Mouse (Mus musculus) limb, embryonic 10.5 days (tissue): ENCODE measurements at regions not wholly inside any gene's neighbourhood (a gene's known extent, or its start where the extent isn't known, plus 50 kb on each side); places are given as distances from the start of the nearest gene placed in this dataset.
A peak's percentile ranks its signal among the peaks of the same experiment; 100 is the strongest.

Experiments used
- DNase-seq: peaks from one replicate; pipeline ENCODE4 v3.0.0-alpha.2; 2017; ENCODE audit warnings: low spot score
- H3K27ac ChIP-seq: fragments of 300-500 bp; sonication (generic); 2 replicates; pipeline ENCODE4 v1.5.1; 2016; ENCODE audit warnings: mild to moderate bottlenecking
- H3K27me3 ChIP-seq: fragments of 300-500 bp; sonication (generic); 2 replicates; pipeline ENCODE4 v1.6.1; 2016; ENCODE audit warnings: low read depth, mild to moderate bottlenecking; ENCODE audit not compliant: poor library complexity, severe bottlenecking
- H3K36me3 ChIP-seq: fragments of 300-500 bp; sonication (generic); 2 replicates; pipeline ENCODE4 v1.6.1; 2016; ENCODE audit warnings: mild to moderate bottlenecking, moderate library complexity
- H3K4me1 ChIP-seq: fragments of 300-500 bp; sonication (generic); 2 replicates; pipeline ENCODE4 v1.6.1; 2016
- H3K4me3 ChIP-seq: fragments of 300-500 bp; sonication (generic); 2 replicates; pipeline ENCODE4 v1.5.1; 2016; ENCODE audit warnings: mild to moderate bottlenecking, moderate library complexity
- H3K9me3 ChIP-seq: fragments of 300-500 bp; sonication (generic); replicated peaks from 2 replicates; pipeline ENCODE4 v1.6.1; 2016; ENCODE audit warnings: mild to moderate bottlenecking
- WGBS: fragments of 180-500 bp; shearing (Covaris S2); methylation state at CpG from one replicate; pipeline ENCODE4 v1.1.7; 2016; 5-methylcytosine and 5-hydroxymethylcytosine counted together

GRCm38 (mm10) chr17:75685927-75686326 lies 134.2 kb upstream of the Fam98a start:
- H3K27me3 ChIP-seq, result no peaks in the 10 kb centered on the region
- H3K36me3 ChIP-seq, result no peaks in the 10 kb centered on the region
- no peak overlapping the region for H3K4me3 ChIP-seq
- H3K27ac ChIP-seq, result no peak overlapping the region
- no peak for DNase-seq
- no peaks in the 10 kb centered on the region for H3K9me3 ChIP-seq
- H3K4me1 ChIP-seq, result no peaks in the 10 kb centered on the region

- 94% methylated on average over 11 of the region's 11 CpGs for WGBS
- H3K27me3 ChIP-seq, result no peaks in the 10 kb centered on the region
- H3K36me3 ChIP-seq, result no peaks in the 10 kb centered on the region
- no peaks in the 10 kb centered on the region for H3K9me3 ChIP-seq
- no peak overlapping the region for H3K4me3 ChIP-seq
- DNase-seq, result no peak
- H3K27ac ChIP-seq, result no peak overlapping the region
- no peaks in the 10 kb centered on the region for H3K4me1 ChIP-seq
Measured at GRCm38 (mm10) chr17:75646982-75647381, 95.2 kb upstream of the Fam98a start.

- 92% methylated on average over 5 of the region's 5 CpGs for WGBS
- H3K27ac ChIP-seq, result no peak overlapping the region
- no peak for DNase-seq
- H3K27me3 ChIP-seq, result no peaks in the 10 kb centered on the region
- H3K4me3 ChIP-seq, result no peak overlapping the region
- H3K4me1 ChIP-seq, result no peaks in the 10 kb centered on the region
- no peaks in the 10 kb centered on the region for H3K36me3 ChIP-seq
- no peaks in the 10 kb centered on the region for H3K9me3 ChIP-seq
Measured at GRCm38 (mm10) chr17:75644698-75645097, 93.0 kb upstream of the Fam98a start.

GRCm38 (mm10) chr17:75642311-75642710 lies 90.6 kb upstream of the Fam98a start:
- 82% methylated on average over 3 of the region's 3 CpGs for WGBS
- H3K4me3 ChIP-seq, result no peak overlapping the region
- no peaks in the 10 kb centered on the region for H3K36me3 ChIP-seq
- no peak overlapping the region for H3K27ac ChIP-seq
- no peak for DNase-seq
- no peaks in the 10 kb centered on the region for H3K27me3 ChIP-seq
- no peaks in the 10 kb centered on the region for H3K9me3 ChIP-seq
- no peaks in the 10 kb centered on the region for H3K4me1 ChIP-seq

GRCm38 (mm10) chr17:75641010-75641498 lies 89.3 kb upstream of the Fam98a start:
- H3K4me3 ChIP-seq, result no peak overlapping the region
- no peaks in the 10 kb centered on the region for H3K4me1 ChIP-seq
- H3K27me3 ChIP-seq, result no peaks in the 10 kb centered on the region
- DNase-seq, result no peak
- no peaks in the 10 kb centered on the region for H3K9me3 ChIP-seq
- no peaks in the 10 kb centered on the region for H3K36me3 ChIP-seq
- whole genome bisulfite sequencing, result 77% methylated on average over 6 of the region's 6 CpGs
- H3K27ac ChIP-seq, result no peak overlapping the region

GRCm38 (mm10) chr17:75640575-75640974 lies 88.8 kb upstream of the Fam98a start:
- Histone ChIP-seq H3K27ac (no peak overlapping the region), H3K4me1 (no peaks in the 10 kb centered on the region), H3K36me3 (no peaks in the 10 kb centered on the region), H3K27me3 (no peaks in the 10 kb centered on the region), H3K4me3 (no peak overlapping the region), H3K9me3 (no peaks in the 10 kb centered on the region)
- 86% methylated on average over 5 of the region's 5 CpGs for WGBS
- no peak for DNase-seq

GRCm38 (mm10) chr17:75629857-75630256 lies 78.1 kb upstream of the Fam98a start:
- no peak overlapping the region for H3K27ac ChIP-seq
- 89% methylated on average over 4 of the region's 4 CpGs for WGBS
- no peaks in the 10 kb centered on the region for H3K9me3 ChIP-seq
- H3K4me1 ChIP-seq, result no peaks in the 10 kb centered on the region
- no peaks in the 10 kb centered on the region for H3K36me3 ChIP-seq
- no peak overlapping the region for H3K4me3 ChIP-seq
- H3K27me3 ChIP-seq, result no peaks in the 10 kb centered on the region
- DNase-seq, result no peak

- no peaks in the 10 kb centered on the region for H3K27me3 ChIP-seq
- DNase-seq, result no peak
- no peak overlapping the region for H3K27ac ChIP-seq
- no peak overlapping the region for H3K4me3 ChIP-seq
- no peaks in the 10 kb centered on the region for H3K36me3 ChIP-seq
- no peaks in the 10 kb centered on the region for H3K9me3 ChIP-seq
- H3K4me1 ChIP-seq, result no peaks in the 10 kb centered on the region
- WGBS, result 80% methylated on average over 3 of the region's 3 CpGs
Measured at GRCm38 (mm10) chr17:75619472-75619871, 67.7 kb upstream of the Fam98a start.

GRCm38 (mm10) chr17:75618514-75618913 lies 66.8 kb upstream of the Fam98a start:
- no peak overlapping the region for H3K4me3 ChIP-seq
- no peaks in the 10 kb centered on the region for H3K27me3 ChIP-seq
- no peak for DNase-seq
- no peaks in the 10 kb centered on the region for H3K4me1 ChIP-seq
- H3K9me3 ChIP-seq, result no peaks in the 10 kb centered on the region
- no peaks in the 10 kb centered on the region for H3K36me3 ChIP-seq
- H3K27ac ChIP-seq, result no peak overlapping the region
- WGBS, result 92% methylated on average over 3 of the region's 3 CpGs

- Histone ChIP-seq H3K9me3 (no peaks in the 10 kb centered on the region), H3K4me3 (no peak overlapping the region), H3K27ac (no peak overlapping the region), H3K36me3 (no peaks in the 10 kb centered on the region), H3K27me3 (no peaks in the 10 kb centered on the region), H3K4me1 (no peaks in the 10 kb centered on the region)
- 27% methylated on average over 6 of the region's 6 CpGs for WGBS
- DNase-seq, result no peak
Measured at GRCm38 (mm10) chr17:75617280-75617679, 65.5 kb upstream of the Fam98a start.

- H3K27ac ChIP-seq, result no peak overlapping the region
- peak; percentile 37 for DNase-seq
- WGBS, result 84% methylated on average over 2 of the region's 2 CpGs
Measured at GRCm38 (mm10) chr17:75615335-75615734, 63.6 kb upstream of the Fam98a start.

GRCm38 (mm10) chr17:75603417-75604086 lies 51.8 kb upstream of the Fam98a start:
- H3K4me3 ChIP-seq, result no peak overlapping the region
- H3K27me3 ChIP-seq, result no peaks in the 10 kb centered on the region
- DNase-seq, result peak; percentile 33
- H3K36me3 ChIP-seq, result no peaks in the 10 kb centered on the region
- H3K27ac ChIP-seq, result no peak overlapping the region
- WGBS, result 6% methylated on average over 4 of the region's 4 CpGs
- no peaks in the 10 kb centered on the region for H3K9me3 ChIP-seq
- H3K4me1 ChIP-seq, result peaks cover 14% of the 10 kb centered on the region

More at GRCm38 (mm10) chr17:75615335-75615734, 63.6 kb upstream of the Fam98a start:
- Histone ChIP-seq H3K9me3 (no peaks in the 10 kb centered on the region), H3K36me3 (no peaks in the 10 kb centered on the region), H3K4me3 (no peak overlapping the region), H3K4me1 (no peaks in the 10 kb centered on the region), H3K27me3 (no peaks in the 10 kb centered on the region)
